Mouse (Mus musculus) forebrain, embryonic 16.5 days (tissue): ENCODE data around the gene Dhrs3. TPM values are rescaled to one million over a fixed set of nuclear protein-coding genes. Genes with fewer than 3 reads are reported as not detected.

Source experiments
- ATAC-seq: fragments of 200-750 bp; cut with Nextera tagmentation; 2 replicates; pipeline ENCODE4 v1.8.0; 2017; ENCODE audit warnings: mild to moderate bottlenecking, moderate library complexity
- H3K27ac ChIP-seq: fragments of 300-500 bp; sonication (generic); 2 replicates; pipeline ENCODE4 v1.5.1; 2014; ENCODE audit warnings: low read length, control low read depth
- H3K27me3 ChIP-seq: fragments of 300-500 bp; sonication (generic); replicated peaks from 2 replicates; pipeline ENCODE4 v1.6.1; 2014; ENCODE audit warnings: low read length; ENCODE audit not compliant: control insufficient read depth, insufficient read depth
- H3K36me3 ChIP-seq: fragments of 300-500 bp; sonication (generic); 2 replicates; pipeline ENCODE4 v1.6.1; 2014; ENCODE audit not compliant: control insufficient read depth, insufficient read depth
- H3K4me1 ChIP-seq: fragments of 300-500 bp; sonication (generic); replicated peaks from 2 replicates; pipeline ENCODE4 v1.6.1; 2014; ENCODE audit warnings: low read length; ENCODE audit not compliant: control insufficient read depth, insufficient read depth
- H3K4me2 ChIP-seq: fragments of 300-500 bp; sonication (generic); 2 replicates; pipeline ENCODE4 v1.6.1; 2014; ENCODE audit warnings: mild to moderate bottlenecking, low read length, control low read depth
- H3K4me3 ChIP-seq: fragments of 300-500 bp; sonication (generic); replicated peaks from 2 replicates; pipeline ENCODE4 v1.5.1; 2014; ENCODE audit warnings: mild to moderate bottlenecking, low read length, control low read depth
- H3K9ac ChIP-seq: fragments of 300-500 bp; sonication (generic); replicated peaks from 2 replicates; pipeline ENCODE4 v1.6.1; 2014; ENCODE audit warnings: low read depth, low read length, control low read depth
- H3K9me3 ChIP-seq: fragments of 300-500 bp; sonication (generic); 2 replicates; pipeline ENCODE4 v1.6.1; 2016; ENCODE audit warnings: low read length; ENCODE audit not compliant: control insufficient read depth
- WGBS: fragments of 180-500 bp; shearing (Covaris S2); extraction: QIAGEN DNeasy Blood & Tissue Kit; methylation state at CpG from one replicate; pipeline ENCODE4 v1.1.7; 2014; 5-methylcytosine and 5-hydroxymethylcytosine counted together
- polyA plus RNA-seq: library from polyadenylated mRNA; unstranded; fragments of >200 nt; fragmentation: Nextera tagmentation; extraction: Ambion mirVana; gene quantifications from 2 replicates; pipeline ENCODE4 v1.2.1, GENCODE M21; 2015

Dhrs3 gene
- polyA plus RNA-seq, 1 experiment from 2014 or later = 16.3 TPM

DNA sequence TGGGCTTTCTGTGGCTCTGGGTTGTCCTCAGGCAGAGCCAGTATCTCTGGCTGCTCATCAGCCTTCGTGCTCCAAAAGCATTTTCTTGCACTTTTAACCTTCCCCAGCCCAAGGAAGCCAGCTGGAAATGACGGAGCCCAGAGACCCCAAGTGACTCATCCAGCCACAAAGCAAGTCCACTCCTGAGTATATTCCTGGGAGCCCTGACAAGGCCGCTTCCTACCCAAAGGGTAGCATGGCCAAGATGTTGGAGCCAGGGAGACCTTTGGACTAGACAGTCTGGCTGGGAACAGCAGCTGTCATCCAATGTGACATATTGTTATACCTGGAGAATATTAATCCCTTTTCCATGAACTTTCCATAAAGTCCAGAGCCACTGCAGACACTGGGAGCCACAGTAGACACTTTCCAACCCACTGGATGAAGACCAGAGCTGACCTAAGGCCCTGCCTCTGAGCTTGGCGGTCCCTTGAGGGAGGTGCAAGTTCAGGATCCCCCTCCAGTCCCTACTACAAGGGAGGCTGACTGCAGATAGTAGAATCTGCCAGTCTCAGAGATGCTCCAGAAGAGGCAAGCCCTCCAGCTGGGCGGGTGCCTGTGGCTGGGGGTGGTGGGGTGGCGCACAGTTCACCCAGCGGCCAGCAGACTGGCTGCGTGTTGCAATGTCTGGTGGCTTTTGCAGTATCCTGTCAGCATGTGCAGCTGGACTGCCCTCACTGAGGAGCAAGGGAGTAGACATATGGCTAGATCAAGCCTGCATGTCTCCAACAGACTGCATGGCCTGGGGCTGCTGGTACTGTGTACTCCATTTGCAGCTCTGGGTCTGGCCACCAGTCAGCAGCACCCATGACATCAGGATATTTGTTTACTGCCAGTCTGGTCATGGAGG is 13.6 kb downstream of the Dhrs3 start:
- Histone ChIP-seq H3K4me3 (no peak overlapping the region), H3K9me3 (no peaks in the 10 kb centered on the region), H3K9ac (no peak overlapping the region), H3K27me3 (no peaks in the 10 kb centered on the region), H3K4me2 (no peak overlapping the region), H3K4me1 (no peaks in the 10 kb centered on the region), H3K36me3 (no peaks in the 10 kb centered on the region), H3K27ac (no peak overlapping the region)
- 85% methylated on average over 8 of the region's 8 CpGs for WGBS
- no peak for ATAC-seq

DNA sequence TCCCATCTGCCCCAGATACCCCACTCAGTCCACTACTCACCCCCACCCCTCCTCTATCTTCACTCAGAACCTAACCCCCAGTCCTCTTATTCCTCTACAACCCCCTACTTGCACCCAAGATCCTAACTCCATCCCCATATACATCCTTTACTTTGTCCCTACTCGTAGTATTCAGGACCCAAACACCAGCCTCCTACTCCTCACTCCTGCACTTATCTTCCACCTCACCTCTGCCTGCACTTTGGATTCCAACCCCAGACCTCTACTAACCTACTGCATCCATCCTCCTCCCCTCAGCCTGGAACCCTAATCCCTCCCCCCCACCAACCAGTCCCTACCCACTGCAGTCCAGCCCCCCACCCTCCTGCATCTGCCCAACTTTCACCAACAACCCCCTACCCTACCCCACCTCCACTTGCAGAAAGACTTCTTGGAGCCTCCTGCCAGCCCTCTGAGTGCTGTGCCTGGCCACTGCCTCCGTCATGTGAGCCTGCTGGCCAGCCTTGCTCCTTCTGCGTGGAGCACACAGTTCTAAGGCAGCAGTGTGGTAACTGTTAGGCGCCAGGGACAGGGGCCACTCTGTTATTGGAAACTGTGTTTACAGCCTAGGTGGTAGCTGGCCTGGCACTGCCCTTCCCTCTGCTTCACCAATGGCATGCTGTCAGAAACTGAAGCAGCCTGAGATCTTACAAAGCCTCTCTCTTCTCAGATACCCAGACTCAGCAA is 14.5 kb downstream of the Dhrs3 start:
- H3K27ac ChIP-seq = no peak overlapping the region
- no peaks in the 10 kb centered on the region for H3K27me3 ChIP-seq
- no peaks in the 10 kb centered on the region for H3K36me3 ChIP-seq
- no peak overlapping the region for H3K4me2 ChIP-seq
- no peaks in the 10 kb centered on the region for H3K4me1 ChIP-seq
- no peak for ATAC-seq
- no peak overlapping the region for H3K4me3 ChIP-seq
- no peaks in the 10 kb centered on the region for H3K9me3 ChIP-seq
- 84% methylated on average over 4 of the region's 4 CpGs for WGBS
- no peak overlapping the region for H3K9ac ChIP-seq

DNA sequence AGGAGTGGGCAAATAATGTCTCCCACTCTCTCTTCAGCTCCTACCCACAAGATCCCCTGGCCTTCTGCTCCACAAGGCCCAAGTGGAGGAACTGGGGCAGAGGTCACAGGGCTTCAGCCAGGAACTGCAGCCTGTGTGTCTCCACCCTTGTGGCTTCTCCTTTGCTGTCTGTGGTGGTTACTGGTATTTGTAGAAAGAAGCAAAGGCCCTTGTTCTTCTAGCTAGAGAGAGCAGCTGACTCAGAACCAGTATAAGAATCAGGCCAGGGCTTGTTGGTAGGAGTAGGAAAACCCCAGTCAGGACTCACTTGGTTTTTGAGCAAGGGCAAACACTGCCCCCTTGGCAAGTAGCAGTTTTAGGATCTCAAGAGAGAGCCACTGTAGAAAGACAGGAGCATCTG is 16.2 kb downstream of the Dhrs3 start:
- no peak overlapping the region for H3K9ac ChIP-seq
- ATAC-seq = no peak
- no peaks in the 10 kb centered on the region for H3K9me3 ChIP-seq
- H3K27me3 ChIP-seq = no peaks in the 10 kb centered on the region
- H3K27ac ChIP-seq = no peak overlapping the region
- H3K36me3 ChIP-seq = no peaks in the 10 kb centered on the region
- no peaks in the 10 kb centered on the region for H3K4me1 ChIP-seq
- H3K4me3 ChIP-seq = no peak overlapping the region
- no peak overlapping the region for H3K4me2 ChIP-seq

DNA sequence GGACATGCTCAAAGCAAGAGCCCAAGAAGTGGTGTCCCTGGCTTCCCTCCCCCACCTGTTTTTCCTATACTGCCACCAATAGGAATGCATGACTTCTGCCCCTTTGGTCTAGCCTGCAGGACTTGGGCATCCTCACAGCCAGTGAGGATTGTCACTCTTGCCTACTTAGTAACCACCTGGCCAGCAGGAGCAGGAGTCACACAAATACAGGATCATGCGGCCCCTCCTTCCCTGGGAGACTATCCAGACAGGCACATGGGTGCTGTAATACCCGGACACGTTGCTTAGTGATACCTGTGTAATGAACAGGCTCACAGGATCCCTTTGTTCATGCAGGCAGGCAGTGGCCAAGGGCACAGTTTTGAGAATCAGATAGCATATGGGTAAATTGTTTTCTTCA is 17.7 kb downstream of the Dhrs3 start:
- Histone ChIP-seq H3K36me3 (no peaks in the 10 kb centered on the region), H3K4me3 (no peak overlapping the region), H3K9me3 (no peaks in the 10 kb centered on the region), H3K9ac (no peak overlapping the region), H3K27me3 (no peaks in the 10 kb centered on the region), H3K4me1 (no peaks in the 10 kb centered on the region), H3K4me2 (no peak overlapping the region), H3K27ac (no peak overlapping the region)
- no peak for ATAC-seq
- WGBS = 83% methylated on average over 3 of the region's 3 CpGs

DNA sequence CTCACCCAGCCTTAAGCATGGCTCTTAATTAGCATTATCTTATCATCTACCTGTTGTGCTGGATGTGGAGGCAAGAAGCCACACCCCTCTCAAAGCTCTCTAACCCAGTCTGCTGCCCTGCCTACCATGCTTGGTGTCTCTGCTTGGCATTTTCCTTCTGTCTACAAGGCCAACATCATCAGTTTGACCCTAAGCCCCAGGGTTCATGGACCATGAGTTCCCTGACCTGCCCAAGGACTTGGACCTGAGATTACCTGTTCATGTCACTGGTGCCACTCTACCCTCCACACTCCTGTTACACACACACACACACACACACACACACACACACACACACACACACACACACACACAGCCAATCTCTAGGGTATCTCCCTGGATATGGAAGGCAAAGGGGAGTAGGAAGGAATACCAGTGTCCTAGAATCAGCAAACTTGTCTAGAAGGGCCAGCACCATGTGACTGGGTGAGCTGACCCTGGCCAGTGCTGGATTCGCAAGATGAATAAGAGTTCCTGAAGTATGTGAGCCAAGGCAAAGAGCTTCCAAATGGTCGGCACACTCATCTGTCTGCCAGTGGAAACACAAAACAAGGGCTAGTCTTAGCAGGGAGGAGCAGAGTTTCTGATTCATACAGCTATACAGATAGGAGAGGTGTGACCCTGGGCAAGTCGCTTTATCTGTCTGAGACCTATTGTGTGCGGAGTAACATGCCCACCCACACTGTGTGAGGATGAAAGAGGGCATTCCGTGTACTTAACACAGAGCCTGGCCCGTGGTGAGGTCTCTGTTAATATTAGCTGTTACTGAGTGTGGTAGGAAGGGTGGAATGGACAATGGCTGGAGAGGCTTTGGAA is 20.9 kb downstream of the Dhrs3 start:
- H3K36me3 ChIP-seq = no peaks in the 10 kb centered on the region
- WGBS = 81% methylated on average over 6 of the region's 6 CpGs
- H3K27me3 ChIP-seq = no peaks in the 10 kb centered on the region
- H3K4me3 ChIP-seq = no peak overlapping the region
- H3K9me3 ChIP-seq = no peaks in the 10 kb centered on the region
- no peak overlapping the region for H3K27ac ChIP-seq
- H3K9ac ChIP-seq = no peak overlapping the region
- no peak overlapping the region for H3K4me2 ChIP-seq
- ATAC-seq = no peak
- H3K4me1 ChIP-seq = no peaks in the 10 kb centered on the region

DNA sequence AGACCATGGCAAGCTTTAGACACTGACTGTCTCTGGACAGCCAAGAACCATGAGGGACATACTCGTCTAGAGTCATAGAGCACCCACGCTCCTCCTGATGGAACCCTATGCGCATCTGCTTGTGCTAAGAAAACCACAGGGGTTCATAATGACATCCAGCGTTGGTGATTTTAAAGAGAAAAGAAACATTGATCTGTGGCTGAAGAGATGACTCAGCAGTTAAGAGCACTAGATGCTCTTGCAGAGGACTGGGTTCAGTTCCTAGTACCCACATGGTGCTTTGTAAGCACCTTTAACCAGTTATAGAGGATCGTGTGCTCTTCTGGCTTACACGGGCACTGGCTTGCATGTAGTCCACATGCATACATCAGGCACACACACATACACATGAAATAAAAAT is 23.9 kb downstream of the Dhrs3 start:
- Histone ChIP-seq H3K4me3 (no peak overlapping the region), H3K4me1 (no peaks in the 10 kb centered on the region), H3K27me3 (no peaks in the 10 kb centered on the region), H3K9ac (no peak overlapping the region), H3K27ac (no peak overlapping the region), H3K36me3 (no peaks in the 10 kb centered on the region), H3K9me3 (no peaks in the 10 kb centered on the region), H3K4me2 (no peak overlapping the region)
- 91% methylated on average over 6 of the region's 6 CpGs for WGBS
- ATAC-seq = no peak

DNA sequence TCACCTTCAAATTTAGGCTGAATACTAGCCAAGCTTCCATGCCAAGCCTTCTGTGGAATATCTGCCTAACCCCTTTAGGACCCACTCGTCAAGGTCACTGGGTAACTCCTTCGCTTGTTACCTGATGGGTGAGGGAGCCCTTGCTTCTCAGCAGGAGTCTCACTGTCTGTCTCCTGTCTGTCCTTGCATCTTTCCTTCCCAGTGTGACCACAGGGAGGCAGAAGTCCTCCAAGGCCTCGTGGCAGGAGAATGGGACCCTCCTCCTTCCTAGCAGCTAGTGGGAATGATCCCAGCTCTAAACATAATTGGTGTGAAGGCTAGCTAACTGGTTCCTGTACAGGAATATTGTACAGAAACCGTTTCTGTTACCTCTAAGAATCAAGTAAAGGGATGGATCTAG is 24.5 kb downstream of the Dhrs3 start:
- H3K4me3 ChIP-seq = no peak overlapping the region
- H3K9me3 ChIP-seq = no peaks in the 10 kb centered on the region
- no peak overlapping the region for H3K4me2 ChIP-seq
- no peak overlapping the region for H3K27ac ChIP-seq
- no peak overlapping the region for H3K9ac ChIP-seq
- no peaks in the 10 kb centered on the region for H3K4me1 ChIP-seq
- no peaks in the 10 kb centered on the region for H3K27me3 ChIP-seq
- no peaks in the 10 kb centered on the region for H3K36me3 ChIP-seq
- WGBS = 62% methylated on average over 4 of the region's 4 CpGs
- ATAC-seq = no peak

DNA sequence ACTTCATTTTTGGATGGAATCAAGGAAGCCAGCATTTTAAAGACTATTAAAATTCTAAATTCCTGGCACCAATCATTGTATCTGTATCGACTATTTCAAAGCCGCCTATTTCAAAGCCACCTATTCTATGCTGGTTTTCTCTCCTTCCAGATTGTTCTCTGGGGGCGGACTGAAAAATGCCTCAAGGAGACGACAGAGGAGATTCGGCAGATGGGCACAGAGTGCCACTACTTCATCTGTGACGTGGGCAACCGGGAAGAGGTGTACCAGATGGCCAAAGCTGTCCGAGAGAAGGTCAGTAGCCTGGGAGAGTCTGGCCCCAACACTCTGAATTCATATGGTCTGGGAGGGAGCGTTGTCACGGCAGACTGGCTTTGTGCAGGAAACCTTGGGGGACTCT is 25.9 kb downstream of the Dhrs3 start:
- no peak overlapping the region for H3K4me2 ChIP-seq
- 93% methylated on average over 10 of the region's 10 CpGs for WGBS
- H3K4me1 ChIP-seq = no peaks in the 10 kb centered on the region
- ATAC-seq = no peak
- H3K9me3 ChIP-seq = no peaks in the 10 kb centered on the region
- H3K4me3 ChIP-seq = no peak overlapping the region
- H3K36me3 ChIP-seq = no peaks in the 10 kb centered on the region
- no peak overlapping the region for H3K9ac ChIP-seq
- H3K27me3 ChIP-seq = no peaks in the 10 kb centered on the region
- no peak overlapping the region for H3K27ac ChIP-seq
